Mouse (Mus musculus) lung, embryonic 15.5 days (tissue): ENCODE results near the gene Mars2. TPM values are rescaled to one million over a fixed set of nuclear protein-coding genes. Genes with fewer than 3 reads are reported as not detected.
A peak's percentile ranks its signal among the peaks of the same experiment; 100 is the strongest.

Source experiments
- ATAC-seq: fragments of 200-750 bp; cut with Nextera tagmentation; 2 replicates; pipeline ENCODE4 v1.8.0; 2017; ENCODE audit warnings: moderate number of reproducible peaks, borderline replicate concordance; ENCODE audit not compliant: low FRiP score, low TSS enrichment; ENCODE audit errors: extremely low read depth
- H3K27ac ChIP-seq: fragments of 300-500 bp; sonication (generic); 2 replicates; pipeline ENCODE4 v1.5.1; 2015; ENCODE audit warnings: moderate library complexity, mild to moderate bottlenecking, inconsistent platforms
- H3K27me3 ChIP-seq: fragments of 300-500 bp; sonication (generic); 2 replicates; pipeline ENCODE4 v1.6.1; 2015; ENCODE audit warnings: inconsistent platforms
- H3K36me3 ChIP-seq: fragments of 300-500 bp; sonication (generic); 2 replicates; pipeline ENCODE4 v1.6.1; 2015; ENCODE audit warnings: inconsistent platforms
- H3K4me1 ChIP-seq: fragments of 300-500 bp; sonication (generic); 2 replicates; pipeline ENCODE4 v1.6.1; 2015; ENCODE audit warnings: inconsistent platforms
- H3K4me2 ChIP-seq: fragments of 300-500 bp; sonication (generic); 2 replicates; pipeline ENCODE4 v1.6.1; 2015; ENCODE audit warnings: inconsistent platforms, mild to moderate bottlenecking, moderate library complexity
- H3K4me3 ChIP-seq: fragments of 300-500 bp; sonication (generic); 2 replicates; pipeline ENCODE4 v1.5.1; 2015; ENCODE audit warnings: mild to moderate bottlenecking, inconsistent platforms
- H3K9ac ChIP-seq: fragments of 300-500 bp; sonication (generic); 2 replicates; pipeline ENCODE4 v1.6.1; 2015; ENCODE audit warnings: inconsistent platforms
- H3K9me3 ChIP-seq: fragments of 300-500 bp; sonication (generic); 2 replicates; pipeline ENCODE4 v1.6.1; 2016; ENCODE audit warnings: inconsistent platforms
- WGBS: fragments of 180-500 bp; shearing (Covaris S2); methylation state at CpG from one replicate; pipeline ENCODE4 v1.1.7; 2015; 5-methylcytosine and 5-hydroxymethylcytosine counted together
- polyA plus RNA-seq: library from polyadenylated mRNA; unstranded; fragments of >200 nt; fragmentation: Nextera tagmentation; extraction: Ambion mirVana; gene quantifications from 2 replicates; pipeline ENCODE4 v1.2.1, GENCODE M21; 2015

The Mars2 gene
- polyA plus RNA-seq, result 2.5 TPM in 2 replicates

GRCm38 (mm10) chr1:55236890-55237642, at the start of gene Mars2:
Gene Mars2, plus strand, starts transcription at chr1:55237177.
- Histone ChIP-seq H3K9me3 (no peaks in the 10 kb centered on the region), H3K4me1 (peaks cover 32% of the 10 kb centered on the region), H3K36me3 (no peaks in the 10 kb centered on the region), H3K9ac (peak within 1 kb of the TSS; percentile 68), H3K27me3 (no peaks in the 10 kb centered on the region), H3K4me3 (peak within 1 kb of the TSS; percentile 89), H3K4me2 (peak within 1 kb of the TSS; percentile 92), H3K27ac (peak within 1 kb of the TSS; percentile 63; the same call in 1 of the 2 replicates)
- 0% methylated on average over 82 of the region's 82 CpGs for WGBS
- peak; percentile 99 for ATAC-seq

- peak; percentile 31; the same call in 1 of the 2 replicates for ATAC-seq
- peaks cover 23% of the 10 kb centered on the region for H3K4me1 ChIP-seq
- H3K27me3 ChIP-seq, result no peaks in the 10 kb centered on the region
- no peaks in the 10 kb centered on the region for H3K36me3 ChIP-seq
- WGBS, result 7% methylated on average over 8 of the region's 8 CpGs
- H3K4me2 ChIP-seq, result peak overlapping the region; percentile 53
- H3K9me3 ChIP-seq, result no peaks in the 10 kb centered on the region
- H3K4me3 ChIP-seq, result peak overlapping the region; percentile 30
- peak overlapping the region; percentile 22; the same call in 1 of the 2 replicates for H3K9ac ChIP-seq
- H3K27ac ChIP-seq, result peak overlapping the region; percentile 65
Observed at GRCm38 (mm10) chr1:55192015-55192414, 45.0 kb upstream of the Mars2 start.

GRCm38 (mm10) chr1:55192824-55193223, 44.2 kb upstream of the Mars2 start:
- no peaks in the 10 kb centered on the region for H3K27me3 ChIP-seq
- peaks cover 23% of the 10 kb centered on the region for H3K4me1 ChIP-seq
- WGBS, result 37% methylated on average over 3 of the region's 3 CpGs
- no peaks in the 10 kb centered on the region for H3K9me3 ChIP-seq
- 0 out of 2 replicates have a peak, but pooled peaks have one; percentile 4 for ATAC-seq
- no peak overlapping the region for H3K9ac ChIP-seq
- H3K27ac ChIP-seq, result peak overlapping the region; percentile 65
- H3K4me3 ChIP-seq, result no peak overlapping the region
- no peak overlapping the region for H3K4me2 ChIP-seq
- no peaks in the 10 kb centered on the region for H3K36me3 ChIP-seq

- H3K4me1 ChIP-seq, result peaks cover 23% of the 10 kb centered on the region
- WGBS, result 15% methylated on average over 2 of the region's 2 CpGs
- no peak overlapping the region for H3K4me3 ChIP-seq
- no peaks in the 10 kb centered on the region for H3K27me3 ChIP-seq
- peak; percentile 84 for ATAC-seq
- no peaks in the 10 kb centered on the region for H3K36me3 ChIP-seq
- peak overlapping the region; percentile 65 for H3K27ac ChIP-seq
- H3K9me3 ChIP-seq, result no peaks in the 10 kb centered on the region
- no peak overlapping the region for H3K4me2 ChIP-seq
- no peak overlapping the region for H3K9ac ChIP-seq
Observed at GRCm38 (mm10) chr1:55193316-55193715, 43.7 kb upstream of the Mars2 start.

- WGBS, result 63% methylated on average over 19 of the region's 19 CpGs
- Histone ChIP-seq H3K4me1 (peaks cover 27% of the 10 kb centered on the region), H3K9ac (no peak overlapping the region), H3K36me3 (no peaks in the 10 kb centered on the region), H3K4me3 (no peak overlapping the region), H3K27ac (no peak overlapping the region), H3K9me3 (no peaks in the 10 kb centered on the region), H3K27me3 (no peaks in the 10 kb centered on the region), H3K4me2 (no peak overlapping the region)
- ATAC-seq, result no peak
Observed at GRCm38 (mm10) chr1:55194064-55194915, 42.7 kb upstream of the Mars2 start.

GRCm38 (mm10) chr1:55195021-55195420, 42.0 kb upstream of the Mars2 start:
- H3K27ac ChIP-seq, result no peak overlapping the region
- no peak for ATAC-seq
- 78% methylated on average over 4 of the region's 4 CpGs for WGBS
- H3K4me1 ChIP-seq, result peaks cover 29% of the 10 kb centered on the region
- no peak overlapping the region for H3K9ac ChIP-seq
- no peaks in the 10 kb centered on the region for H3K9me3 ChIP-seq
- no peak overlapping the region for H3K4me2 ChIP-seq
- H3K36me3 ChIP-seq, result no peaks in the 10 kb centered on the region
- H3K27me3 ChIP-seq, result no peaks in the 10 kb centered on the region
- no peak overlapping the region for H3K4me3 ChIP-seq

GRCm38 (mm10) chr1:55196327-55197003, 40.5 kb upstream of the Mars2 start:
- Histone ChIP-seq H3K27ac (peak overlapping the region; percentile 58), H3K4me3 (no peak overlapping the region), H3K9me3 (no peaks in the 10 kb centered on the region), H3K4me1 (peaks cover 31% of the 10 kb centered on the region), H3K4me2 (no peak overlapping the region), H3K36me3 (no peaks in the 10 kb centered on the region), H3K27me3 (no peaks in the 10 kb centered on the region), H3K9ac (no peak overlapping the region)
- ATAC-seq, result no peak
- WGBS, result 62% methylated on average over 6 of the region's 6 CpGs

- Histone ChIP-seq H3K9ac (no peak overlapping the region), H3K4me2 (no peak overlapping the region), H3K27ac (no peak overlapping the region), H3K4me1 (peaks cover 15% of the 10 kb centered on the region), H3K36me3 (peaks cover 3% of the 10 kb centered on the region; the same call in 1 of the 2 replicates), H3K4me3 (no peak overlapping the region), H3K27me3 (no peaks in the 10 kb centered on the region), H3K9me3 (no peaks in the 10 kb centered on the region)
- ATAC-seq, result no peak
- WGBS, result 37% methylated on average over 3 of the region's 3 CpGs
Observed at GRCm38 (mm10) chr1:55198719-55199118, 38.3 kb upstream of the Mars2 start.

- H3K4me1 ChIP-seq, result peaks cover 12% of the 10 kb centered on the region; the same call in 1 of the 2 replicates
- ATAC-seq, result peak; percentile 68
- H3K36me3 ChIP-seq, result peaks cover 4% of the 10 kb centered on the region; the same call in 1 of the 2 replicates
- H3K27ac ChIP-seq, result peak overlapping the region; percentile 65
- 52% methylated on average over 18 of the region's 18 CpGs for WGBS
- H3K9me3 ChIP-seq, result no peaks in the 10 kb centered on the region
- no peak overlapping the region for H3K4me3 ChIP-seq
- H3K27me3 ChIP-seq, result no peaks in the 10 kb centered on the region
- peak overlapping the region; percentile 19 for H3K4me2 ChIP-seq
- no peak overlapping the region for H3K9ac ChIP-seq
Observed at GRCm38 (mm10) chr1:55201850-55202752, 34.9 kb upstream of the Mars2 start.

GRCm38 (mm10) chr1:55205808-55206327, 31.1 kb upstream of the Mars2 start:
- no peak overlapping the region for H3K4me2 ChIP-seq
- H3K4me1 ChIP-seq, result peaks cover 9% of the 10 kb centered on the region; the same call in 1 of the 2 replicates
- ATAC-seq, result no peak
- no peak overlapping the region for H3K4me3 ChIP-seq
- H3K27ac ChIP-seq, result no peak overlapping the region
- H3K27me3 ChIP-seq, result no peaks in the 10 kb centered on the region
- H3K9ac ChIP-seq, result no peak overlapping the region
- peaks cover 4% of the 10 kb centered on the region; the same call in 1 of the 2 replicates for H3K36me3 ChIP-seq
- H3K9me3 ChIP-seq, result no peaks in the 10 kb centered on the region
- WGBS, result 65% methylated on average over 5 of the region's 5 CpGs
